Mouse (Mus musculus): ENCODE measurements at regions not wholly inside any gene's neighbourhood (a gene's known extent, or its start where the extent isn't known, plus 50 kb on each side); places are given as distances from the start of the nearest gene placed in this dataset.

GRCm38 (mm10) chr4:97283099-97283498, 100.1 kb upstream of the Gm10192 start:
- no peaks in the 10 kb centered on the region for H3K27me3 ChIP-seq
- no peaks in the 10 kb centered on the region for H3K4me1 ChIP-seq (replicated peaks)
- H3K9me3 ChIP-seq = no peaks in the 10 kb centered on the region
- WGBS = 85% methylated on average over 1 of the region's 1 CpGs
- H3K27ac ChIP-seq = no peak overlapping the region
- H3K4me2 ChIP-seq = no peak overlapping the region
- H3K36me3 ChIP-seq = no peaks in the 10 kb centered on the region
- no peak for ATAC-seq (ENCODE audit: low FRiP score)
- H3K9ac ChIP-seq = no peak overlapping the region
- H3K4me3 ChIP-seq = no peak overlapping the region

DNA sequence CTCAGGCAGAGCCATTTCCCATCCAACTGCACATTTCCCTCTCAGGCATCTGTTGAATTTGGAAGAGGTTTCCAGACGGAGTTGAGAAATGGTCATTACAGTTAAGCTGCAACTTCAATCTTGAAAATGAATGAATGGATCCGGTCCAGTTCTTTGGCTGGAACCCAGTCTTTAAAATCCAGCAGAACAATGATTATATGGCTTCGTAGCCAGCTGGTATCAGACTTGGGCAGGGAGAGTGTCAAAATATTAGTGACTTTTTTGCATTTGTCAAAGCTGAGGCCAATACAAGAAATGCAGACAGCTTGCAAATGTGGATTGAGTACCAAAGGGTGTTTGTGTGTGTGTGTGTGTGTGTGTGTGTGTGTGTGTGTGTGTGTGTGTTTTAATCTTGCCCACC, 99.7 kb upstream of the Gm10192 start:
- 75% methylated on average over 3 of the region's 3 CpGs for WGBS

GRCm38 (mm10) chr4:97281126-97281779, 98.3 kb upstream of the Gm10192 start:
- no peak overlapping the region for H3K4me2 ChIP-seq
- H3K27ac ChIP-seq = no peak overlapping the region
- no peak overlapping the region for H3K4me3 ChIP-seq
- H3K36me3 ChIP-seq = no peaks in the 10 kb centered on the region
- no peak for ATAC-seq (ENCODE audit: low FRiP score)
- H3K4me1 ChIP-seq (replicated peaks) = no peaks in the 10 kb centered on the region
- H3K27me3 ChIP-seq = no peaks in the 10 kb centered on the region
- 57% methylated on average over 4 of the region's 4 CpGs for WGBS
- no peaks in the 10 kb centered on the region for H3K9me3 ChIP-seq
- H3K9ac ChIP-seq = no peak overlapping the region

More for the DNA sequence above, 99.7 kb upstream of the Gm10192 start:
- Histone ChIP-seq H3K4me2 (no peak overlapping the region), H3K27me3 (no peaks in the 10 kb centered on the region), H3K4me1 (replicated peaks) (no peaks in the 10 kb centered on the region), H3K9me3 (no peaks in the 10 kb centered on the region), H3K9ac (no peak overlapping the region), H3K36me3 (no peaks in the 10 kb centered on the region), H3K4me3 (no peak overlapping the region), H3K27ac (no peak overlapping the region)
- no peak for ATAC-seq (ENCODE audit: low FRiP score)

DNA sequence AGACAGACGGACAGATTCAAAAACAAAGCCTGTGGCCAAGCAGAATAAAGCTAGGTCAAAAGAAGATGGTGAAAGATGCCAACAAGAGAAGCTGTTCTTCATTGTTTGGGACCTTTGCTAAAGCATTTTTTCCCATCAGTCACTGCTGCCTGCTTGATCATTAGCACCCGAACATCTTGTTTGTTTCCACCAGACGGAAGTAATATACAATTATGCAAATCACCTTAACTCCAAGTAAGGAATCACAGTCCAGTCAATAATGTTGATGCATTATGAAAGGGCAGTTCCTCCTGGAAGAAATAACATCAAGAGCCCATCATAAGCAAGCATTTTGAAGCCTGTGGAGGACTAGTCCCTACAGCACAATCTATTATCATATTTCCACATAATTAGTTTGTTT, 97.7 kb upstream of the Gm10192 start:
- no peak for ATAC-seq (ENCODE audit: low FRiP score)

DNA sequence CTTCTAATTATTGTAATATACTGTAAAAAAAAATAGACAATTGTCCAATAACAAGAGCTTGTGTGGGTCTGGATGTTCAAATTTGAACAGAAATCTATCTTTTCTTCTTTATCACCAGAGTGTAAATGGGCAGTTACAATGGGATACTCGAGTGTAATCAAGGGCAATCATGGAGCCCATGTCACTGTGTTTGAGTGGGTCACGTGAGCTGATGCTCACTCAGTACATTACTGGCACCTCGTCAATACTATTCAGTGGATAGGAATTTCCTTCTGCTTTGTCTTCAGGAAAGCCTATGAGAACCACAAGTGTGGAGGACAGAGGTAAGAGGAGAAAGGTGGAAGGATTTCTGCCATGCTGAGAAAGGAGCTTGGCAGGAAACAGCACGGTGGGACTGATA, 54.0 kb upstream of the Gm10192 start:
- ATAC-seq (ENCODE audit: low FRiP score) = no peak
- H3K27ac ChIP-seq = no peak overlapping the region
- H3K9ac ChIP-seq = no peak overlapping the region
- H3K36me3 ChIP-seq = no peaks in the 10 kb centered on the region
- H3K27me3 ChIP-seq = no peaks in the 10 kb centered on the region
- H3K4me1 ChIP-seq (replicated peaks) = peaks cover 10% of the 10 kb centered on the region
- WGBS = 76% methylated on average over 4 of the region's 4 CpGs
- no peaks in the 10 kb centered on the region for H3K9me3 ChIP-seq
- H3K4me3 ChIP-seq = no peak overlapping the region
- no peak overlapping the region for H3K4me2 ChIP-seq

More for the DNA sequence above, 97.7 kb upstream of the Gm10192 start:
- H3K27me3 ChIP-seq = no peaks in the 10 kb centered on the region
- H3K9me3 ChIP-seq = no peaks in the 10 kb centered on the region
- no peaks in the 10 kb centered on the region for H3K4me1 ChIP-seq (replicated peaks)
- H3K9ac ChIP-seq = no peak overlapping the region
- H3K27ac ChIP-seq = no peak overlapping the region
- no peak overlapping the region for H3K4me2 ChIP-seq
- no peak overlapping the region for H3K4me3 ChIP-seq
- H3K36me3 ChIP-seq = no peaks in the 10 kb centered on the region
- WGBS = 28% methylated on average over 3 of the region's 3 CpGs

- Histone ChIP-seq H3K27ac (no peak overlapping the region), H3K9me3 (no peaks in the 10 kb centered on the region), H3K4me1 (replicated peaks) (peaks cover 10% of the 10 kb centered on the region), H3K27me3 (no peaks in the 10 kb centered on the region), H3K9ac (no peak overlapping the region), H3K36me3 (no peaks in the 10 kb centered on the region), H3K4me2 (no peak overlapping the region), H3K4me3 (no peak overlapping the region)
- ATAC-seq (ENCODE audit: low FRiP score) = peak; percentile 52; the same call in 1 of the 2 replicates
- 45% methylated on average over 1 of the region's 1 CpGs for WGBS
Measured at GRCm38 (mm10) chr4:97236384-97236783, 53.4 kb upstream of the Gm10192 start.

DNA sequence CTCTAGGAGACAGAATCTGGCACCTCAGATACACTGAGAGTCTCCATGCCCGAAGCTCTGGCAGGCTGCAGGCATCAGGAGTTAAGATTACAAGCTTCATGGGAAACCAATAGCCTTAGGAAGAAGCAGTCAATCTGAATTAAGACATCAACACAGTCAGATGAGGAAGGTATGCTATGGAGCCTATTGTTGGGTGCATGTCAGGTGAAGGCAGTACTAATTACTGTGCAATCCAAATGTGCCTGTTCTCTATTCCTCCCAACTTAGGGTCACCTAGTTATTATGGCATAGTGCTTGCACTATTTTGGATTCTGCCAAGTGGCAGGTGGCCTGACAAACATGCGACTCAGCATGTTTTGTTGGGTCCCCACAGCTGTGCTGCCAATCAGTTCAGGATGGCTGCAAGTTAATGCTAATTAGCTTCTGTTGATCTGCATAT, 53.0 kb upstream of the Gm10192 start:
- Histone ChIP-seq H3K27ac (0 out of 2 replicates have a peak overlapping the region, but pooled peaks have one; percentile 8), H3K27me3 (no peaks in the 10 kb centered on the region), H3K4me2 (no peak overlapping the region), H3K9me3 (no peaks in the 10 kb centered on the region), H3K9ac (no peak overlapping the region), H3K36me3 (no peaks in the 10 kb centered on the region), H3K4me1 (replicated peaks) (peaks cover 10% of the 10 kb centered on the region), H3K4me3 (no peak overlapping the region)
- WGBS = 48% methylated on average over 2 of the region's 2 CpGs
- ATAC-seq (ENCODE audit: low FRiP score) = peak; percentile 83

Measured in hindbrain, embryonic 13.5 days (tissue).